Mouse (Mus musculus) cerebellum, adult 11 months (tissue): ENCODE measurements around the gene Fkbp3.
"Not testable (repeated sequence)": the region's sequence is repeated elsewhere in the genome, so short reads cannot be mapped to it uniquely, and the experiment has no call there.

ENCODE experiments used
- DNase-seq: peaks from one replicate; pipeline ENCODE4 v3.0.0; 2022

Gene Fkbp3

GRCm38 (mm10) chr12:65073611-65074178 is at the start of gene Fkbp3:
TSS of gene Fkbp3 (minus strand) at chr12:65074007.
- DNase-seq: peak; percentile 97

GRCm38 (mm10) chr12:65119451-65119850 is 45.6 kb upstream of the Fkbp3 start:
- no peak for DNase-seq

- no peak for DNase-seq
These were observed 45.2 kb upstream of the Fkbp3 start for GRCm38 (mm10) chr12:65118968-65119367.

GRCm38 (mm10) chr12:65114978-65115377 is 41.2 kb upstream of the Fkbp3 start:
- not testable (repeated sequence) for DNase-seq

GRCm38 (mm10) chr12:65113925-65114324 is 40.1 kb upstream of the Fkbp3 start:
- DNase-seq: no peak

- DNase-seq: no peak
These were observed 39.0 kb upstream of the Fkbp3 start for GRCm38 (mm10) chr12:65112811-65113210.

- no peak for DNase-seq
These were observed 37.7 kb upstream of the Fkbp3 start for GRCm38 (mm10) chr12:65111503-65111902.

GRCm38 (mm10) chr12:65108746-65109145 is 34.9 kb upstream of the Fkbp3 start:
- DNase-seq: no peak

GRCm38 (mm10) chr12:65076906-65077305 is 3.1 kb upstream of the Fkbp3 start:
- DNase-seq: no peak

GRCm38 (mm10) chr12:65075733-65076310 is 2.0 kb upstream of the Fkbp3 start:
- DNase-seq: no peak

GRCm38 (mm10) chr12:65075085-65075732 is 1.4 kb upstream of the Fkbp3 start, which contains the start of gene Fancm:
TSS of gene Fancm (plus strand) at chr12:65075603.
- peak; percentile 87 for DNase-seq

GRCm38 (mm10) chr12:65074651-65075050 is 844 bp upstream of the Fkbp3 start:
- no peak for DNase-seq

- no peak for DNase-seq
These were observed 746 bp downstream of the Fkbp3 start for GRCm38 (mm10) chr12:65072911-65073610.

GRCm38 (mm10) chr12:65068409-65068808 is 5.4 kb downstream of the Fkbp3 start:
- DNase-seq: no peak

- no peak for DNase-seq
These were observed 7.6 kb downstream of the Fkbp3 start for GRCm38 (mm10) chr12:65066234-65066633.

- DNase-seq: no peak
These were observed 8.6 kb downstream of the Fkbp3 start for GRCm38 (mm10) chr12:65065241-65065640.

GRCm38 (mm10) chr12:65061082-65061481 is 12.7 kb downstream of the Fkbp3 start:
- no peak for DNase-seq

GRCm38 (mm10) chr12:65058203-65058602 is 15.6 kb downstream of the Fkbp3 start:
- DNase-seq: no peak

GRCm38 (mm10) chr12:65048799-65049198 is 25.0 kb downstream of the Fkbp3 start:
- DNase-seq: no peak

- DNase-seq: no peak
These were observed 36.3 kb downstream of the Fkbp3 start for GRCm38 (mm10) chr12:65037546-65037937.

- no peak for DNase-seq
These were observed 36.8 kb downstream of the Fkbp3 start for GRCm38 (mm10) chr12:65036892-65037545.

GRCm38 (mm10) chr12:65036190-65036870 is 37.5 kb downstream of the Fkbp3 start, which contains the start of gene Prpf39:
TSS of gene Prpf39 (plus strand) at chr12:65036333.
- peak; percentile 90 for DNase-seq

- DNase-seq: no peak
These were observed 38.0 kb downstream of the Fkbp3 start for GRCm38 (mm10) chr12:65035839-65036189.
